Mouse (Mus musculus): Measurements from ENCODE around the gene 5031439G07Rik.

GRCm38 (mm10) chr15:84923508-84924181 lies 64.7 kb downstream of the 5031439G07Rik start:
- no peak for TF ChIP-seq CTCF (IDR thresholded peaks at IDR 0.05; ENCODE audit: low read depth)
- TF ChIP-seq EP300 (IDR thresholded peaks at IDR 0.05; ENCODE audit: low read depth) = no peak

All from heart, postnatal 0 days (tissue).